Mouse (Mus musculus): ENCODE results near the gene 4930563M21Rik. TPM values are rescaled to one million over a fixed set of nuclear protein-coding genes. Genes with fewer than 3 reads are reported as not detected.
"Not testable (repeated sequence)": the region's sequence is repeated elsewhere in the genome, so short reads cannot be mapped to it uniquely, and the experiment has no call there.

4930563M21Rik gene
- not detected in 2 replicates for polyA plus RNA-seq (2014; fragmentation: Nextera tagmentation; extraction: Ambion mirVana)

- H3K36me3 ChIP-seq (ENCODE audit: control insufficient read depth, insufficient read depth, low read length), result no peaks in the 10 kb centered on the region
- ATAC-seq (ENCODE audit: low FRiP score) (no peak), DNase-seq (ENCODE audit: low spot score, missing footprints) (no peak)
- H3K27me3 ChIP-seq (ENCODE audit: control insufficient read depth, insufficient read depth, low read length), result no peaks in the 10 kb centered on the region
- 71% methylated on average over 4 of the region's 4 CpGs for WGBS
- no peak within 1 kb of the TSS for H3K4me3 ChIP-seq (ENCODE audit: low read depth, low read length)
- no peak within 1 kb of the TSS for H3K27ac ChIP-seq (ENCODE audit: low read depth, low read length)
- no peaks in the 10 kb centered on the region for H3K4me1 ChIP-seq (ENCODE audit: control insufficient read depth, insufficient read depth, low read length)
- no peaks in the 10 kb centered on the region for H3K9me3 ChIP-seq (ENCODE audit: control insufficient read depth, low read length)
- H3K9ac ChIP-seq (ENCODE audit: low read length), result no peak within 1 kb of the TSS
- no peak within 1 kb of the TSS for H3K4me2 ChIP-seq
Observed at GRCm38 (mm10) chr9:56010450-56010849, at the start of gene 4930563M21Rik. 4930563M21Rik (minus strand) TSS chr9:56010550.

GRCm38 (mm10) chr9:56056147-56056546, 45.8 kb upstream of the 4930563M21Rik start:
- H3K9ac ChIP-seq (ENCODE audit: low read length), result no peak overlapping the region
- H3K4me3 ChIP-seq (ENCODE audit: low read depth, low read length), result no peak overlapping the region
- DNase-seq (ENCODE audit: low spot score, missing footprints), result peak; percentile 76
- no peak overlapping the region for H3K27ac ChIP-seq (ENCODE audit: low read depth, low read length)
- H3K9me3 ChIP-seq (ENCODE audit: control insufficient read depth, low read length), result no peaks in the 10 kb centered on the region
- no peaks in the 10 kb centered on the region for H3K27me3 ChIP-seq (ENCODE audit: control insufficient read depth, insufficient read depth, low read length)
- ATAC-seq (ENCODE audit: low FRiP score), result no peak
- WGBS, result 95% methylated on average over 6 of the region's 6 CpGs
- H3K4me2 ChIP-seq, result no peak overlapping the region
- H3K36me3 ChIP-seq (ENCODE audit: control insufficient read depth, insufficient read depth, low read length), result peaks cover 20% of the 10 kb centered on the region
- no peaks in the 10 kb centered on the region for H3K4me1 ChIP-seq (ENCODE audit: control insufficient read depth, insufficient read depth, low read length)

DNA sequence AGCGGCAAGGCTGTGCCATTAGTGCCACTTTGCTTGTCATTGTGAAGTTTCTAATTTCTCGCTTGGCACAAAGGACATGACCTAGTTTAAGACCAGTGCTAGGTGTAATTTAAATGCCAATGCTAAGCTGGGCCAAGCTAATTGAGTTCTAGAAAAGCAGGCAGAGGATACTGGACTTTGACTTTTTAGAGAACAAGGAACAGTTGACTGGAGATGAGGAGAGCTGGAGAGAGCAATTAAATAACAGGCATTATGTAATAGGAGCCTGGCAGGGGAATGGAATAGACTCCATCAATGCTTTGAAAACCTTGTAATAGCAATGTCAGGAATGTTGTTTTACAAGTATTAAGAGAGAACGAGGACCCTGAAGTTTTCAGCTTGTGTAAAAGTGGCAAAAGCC, 43.4 kb upstream of the 4930563M21Rik start:
- Histone ChIP-seq H3K27me3 (ENCODE audit: control insufficient read depth, insufficient read depth, low read length) (no peaks in the 10 kb centered on the region), H3K4me1 (ENCODE audit: control insufficient read depth, insufficient read depth, low read length) (no peaks in the 10 kb centered on the region), H3K4me3 (ENCODE audit: low read depth, low read length) (no peak overlapping the region), H3K27ac (ENCODE audit: low read depth, low read length) (no peak overlapping the region), H3K36me3 (ENCODE audit: control insufficient read depth, insufficient read depth, low read length) (peaks cover 13% of the 10 kb centered on the region; the same call in 1 of the 2 replicates), H3K9me3 (ENCODE audit: control insufficient read depth, low read length) (no peaks in the 10 kb centered on the region), H3K4me2 (no peak overlapping the region), H3K9ac (ENCODE audit: low read length) (no peak overlapping the region)
- 90% methylated on average over 3 of the region's 3 CpGs for WGBS
- no peak for DNase-seq (ENCODE audit: low spot score, missing footprints)
- no peak for ATAC-seq (ENCODE audit: low FRiP score)

GRCm38 (mm10) chr9:56042181-56042621, 31.9 kb upstream of the 4930563M21Rik start:
- Histone ChIP-seq H3K4me3 (ENCODE audit: low read depth, low read length) (peak overlapping the region; percentile 64), H3K27ac (ENCODE audit: low read depth, low read length) (peak overlapping the region; percentile 71), H3K9me3 (ENCODE audit: control insufficient read depth, low read length) (no peaks in the 10 kb centered on the region), H3K9ac (ENCODE audit: low read length) (peak overlapping the region; percentile 94), H3K27me3 (ENCODE audit: control insufficient read depth, insufficient read depth, low read length) (no peaks in the 10 kb centered on the region), H3K4me1 (ENCODE audit: control insufficient read depth, insufficient read depth, low read length) (peaks cover 10% of the 10 kb centered on the region), H3K36me3 (ENCODE audit: control insufficient read depth, insufficient read depth, low read length) (peaks cover 5% of the 10 kb centered on the region), H3K4me2 (peak overlapping the region; percentile 54)
- under 1% methylated on average over 16 of the region's 16 CpGs for WGBS
- DNase-seq (ENCODE audit: low spot score, missing footprints), result no peak
- ATAC-seq (ENCODE audit: low FRiP score), result no peak; the same call in none of the 2 replicates

GRCm38 (mm10) chr9:56041372-56042180, 31.2 kb upstream of the 4930563M21Rik start, which contains the start of gene Rcn2:
Rcn2 (plus strand) TSS chr9:56041845.
- H3K9me3 ChIP-seq (ENCODE audit: control insufficient read depth, low read length), result no peaks in the 10 kb centered on the region
- H3K27ac ChIP-seq (ENCODE audit: low read depth, low read length), result peak within 1 kb of the TSS; percentile 71
- H3K4me3 ChIP-seq (ENCODE audit: low read depth, low read length), result peak within 1 kb of the TSS; percentile 64
- H3K4me2 ChIP-seq, result peak within 1 kb of the TSS; percentile 54
- peaks cover 10% of the 10 kb centered on the region for H3K4me1 ChIP-seq (ENCODE audit: control insufficient read depth, insufficient read depth, low read length)
- under 1% methylated on average over 49 of the region's 49 CpGs for WGBS
- ATAC-seq (ENCODE audit: low FRiP score) (peak; percentile 100), DNase-seq (ENCODE audit: low spot score, missing footprints) (peak; percentile 100)
- no peaks in the 10 kb centered on the region for H3K27me3 ChIP-seq (ENCODE audit: control insufficient read depth, insufficient read depth, low read length)
- H3K9ac ChIP-seq (ENCODE audit: low read length), result peak within 1 kb of the TSS; percentile 94
- H3K36me3 ChIP-seq (ENCODE audit: control insufficient read depth, insufficient read depth, low read length), result peaks cover 5% of the 10 kb centered on the region

- WGBS, result 76% methylated on average over 3 of the region's 3 CpGs
- no peaks in the 10 kb centered on the region for H3K36me3 ChIP-seq (ENCODE audit: control insufficient read depth, insufficient read depth, low read length)
- no peak overlapping the region for H3K4me2 ChIP-seq
- H3K9ac ChIP-seq (ENCODE audit: low read length), result no peak overlapping the region
- no peaks in the 10 kb centered on the region for H3K4me1 ChIP-seq (ENCODE audit: control insufficient read depth, insufficient read depth, low read length)
- ATAC-seq (ENCODE audit: low FRiP score) (no peak), DNase-seq (ENCODE audit: low spot score, missing footprints) (no peak)
- H3K27me3 ChIP-seq (ENCODE audit: control insufficient read depth, insufficient read depth, low read length), result no peaks in the 10 kb centered on the region
- H3K4me3 ChIP-seq (ENCODE audit: low read depth, low read length), result no peak overlapping the region
- no peak overlapping the region for H3K27ac ChIP-seq (ENCODE audit: low read depth, low read length)
- H3K9me3 ChIP-seq (ENCODE audit: control insufficient read depth, low read length), result no peaks in the 10 kb centered on the region
Observed at GRCm38 (mm10) chr9:56032219-56032618, 21.9 kb upstream of the 4930563M21Rik start.

DNA sequence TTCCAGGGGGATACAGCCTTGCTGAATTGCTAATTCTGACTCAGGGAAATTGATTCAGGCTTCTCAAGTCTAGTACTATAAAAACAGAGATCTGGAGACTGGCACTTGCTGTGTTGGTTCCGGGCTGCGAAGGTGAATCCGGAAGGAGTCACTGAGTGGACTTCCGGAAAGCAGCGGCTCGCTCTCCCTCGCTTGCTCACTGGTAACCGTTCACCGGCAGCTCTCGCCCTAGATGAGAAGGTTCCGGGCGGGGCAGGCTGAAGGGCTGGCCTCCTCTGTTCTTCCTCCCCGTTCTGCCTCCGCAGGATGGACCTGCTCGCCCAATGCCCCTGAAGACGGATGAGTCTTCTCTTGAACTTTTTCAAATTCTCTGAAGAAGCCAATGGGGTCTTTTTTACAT, 16.9 kb upstream of the 4930563M21Rik start:
- ATAC-seq (ENCODE audit: low FRiP score), result no peak
- Histone ChIP-seq H3K27ac (ENCODE audit: low read depth, low read length) (no peak overlapping the region), H3K9me3 (ENCODE audit: control insufficient read depth, low read length) (no peaks in the 10 kb centered on the region), H3K4me2 (no peak overlapping the region), H3K27me3 (ENCODE audit: control insufficient read depth, insufficient read depth, low read length) (no peaks in the 10 kb centered on the region), H3K9ac (ENCODE audit: low read length) (no peak overlapping the region), H3K4me3 (ENCODE audit: low read depth, low read length) (no peak overlapping the region), H3K4me1 (ENCODE audit: control insufficient read depth, insufficient read depth, low read length) (no peaks in the 10 kb centered on the region), H3K36me3 (ENCODE audit: control insufficient read depth, insufficient read depth, low read length) (no peaks in the 10 kb centered on the region)
- DNase-seq (ENCODE audit: low spot score, missing footprints), result no peak
- 91% methylated on average over 16 of the region's 16 CpGs for WGBS

DNA sequence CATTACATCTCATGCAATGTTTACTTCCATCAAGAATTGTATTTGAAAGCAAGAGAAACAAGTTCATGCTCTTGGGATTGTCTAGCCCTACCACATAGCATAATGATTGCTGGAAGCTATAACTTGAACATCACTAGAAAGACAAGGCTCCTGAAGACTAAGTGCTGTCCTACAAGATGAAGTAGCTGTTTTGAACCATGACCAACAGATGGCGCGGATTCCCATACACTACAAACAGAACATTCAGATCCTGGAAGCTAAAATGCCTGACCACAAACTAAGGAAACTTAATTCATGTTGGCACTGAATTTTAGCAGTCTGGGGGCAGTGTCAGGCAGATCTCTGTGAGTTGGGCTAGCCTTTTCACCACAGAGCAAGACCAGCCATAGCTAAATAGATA, 14.4 kb upstream of the 4930563M21Rik start:
- Histone ChIP-seq H3K9ac (ENCODE audit: low read length) (no peak overlapping the region), H3K36me3 (ENCODE audit: control insufficient read depth, insufficient read depth, low read length) (no peaks in the 10 kb centered on the region), H3K4me2 (no peak overlapping the region), H3K27ac (ENCODE audit: low read depth, low read length) (no peak overlapping the region), H3K4me3 (ENCODE audit: low read depth, low read length) (no peak overlapping the region), H3K27me3 (ENCODE audit: control insufficient read depth, insufficient read depth, low read length) (no peaks in the 10 kb centered on the region), H3K4me1 (ENCODE audit: control insufficient read depth, insufficient read depth, low read length) (no peaks in the 10 kb centered on the region), H3K9me3 (ENCODE audit: control insufficient read depth, low read length) (no peaks in the 10 kb centered on the region)
- DNase-seq (ENCODE audit: low spot score, missing footprints) (no peak), ATAC-seq (ENCODE audit: low FRiP score) (no peak)
- WGBS, result 62% methylated on average over 2 of the region's 2 CpGs

DNA sequence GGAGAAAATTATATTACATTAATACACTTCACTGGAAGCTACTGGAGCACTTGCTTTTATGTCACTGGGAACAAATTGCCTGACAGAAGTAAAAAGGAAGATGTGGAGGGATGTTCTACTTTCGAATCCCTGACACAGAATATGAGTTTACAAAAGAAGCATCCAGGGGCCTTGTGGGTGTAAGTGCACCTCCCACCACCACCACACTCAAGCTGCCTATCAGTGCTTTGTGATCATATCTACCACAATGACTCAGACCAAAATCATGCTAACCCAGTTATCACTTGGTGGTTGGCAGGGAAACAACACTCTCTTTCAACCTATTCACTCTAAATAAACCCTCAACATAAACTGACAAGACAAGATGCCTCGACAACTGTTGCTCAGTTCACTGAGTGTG, 5.7 kb downstream of the 4930563M21Rik start:
- H3K27ac ChIP-seq (ENCODE audit: low read depth, low read length); H3K36me3 ChIP-seq (ENCODE audit: control insufficient read depth, insufficient read depth, low read length); H3K4me2 ChIP-seq; H3K4me3 ChIP-seq (ENCODE audit: low read depth, low read length); DNase-seq (ENCODE audit: low spot score, missing footprints); H3K9ac ChIP-seq (ENCODE audit: low read length); H3K4me1 ChIP-seq (ENCODE audit: control insufficient read depth, insufficient read depth, low read length); ATAC-seq (ENCODE audit: low FRiP score); H3K27me3 ChIP-seq (ENCODE audit: control insufficient read depth, insufficient read depth, low read length); H3K9me3 ChIP-seq (ENCODE audit: control insufficient read depth, low read length): not testable (repeated sequence)
- no CpG with 5 or more reads among the region's 2 CpGs for WGBS
